Mouse (Mus musculus): ENCODE data around the gene Rtp3. TPM values are rescaled to one million over a fixed set of nuclear protein-coding genes. Genes with fewer than 3 reads are reported as not detected.

The Rtp3 gene
- total RNA-seq, 2 experiments from 2014 or later, result 0.18 to 0.46 TPM

- intact Hi-C loops (cut with DNase I), result loop anchor here (5.0 kb wide), 1 partner anchor 33 kb away; the partner anchor contains the start of gene Fam240a
These were observed 40.3 kb downstream of the Rtp3 start for GRCm38 (mm10) chr9:110950109-110950508.

GRCm38 (mm10) chr9:110948813-110949310 is 41.5 kb downstream of the Rtp3 start:
- intact Hi-C loops (cut with DNase I), result no loop called here
- DNase-seq (ENCODE audit: low spot score in 2 of 2), result no peak

More at GRCm38 (mm10) chr9:110950109-110950508, 40.3 kb downstream of the Rtp3 start:
- DNase-seq (ENCODE audit: low spot score in 2 of 2), result no peak

GRCm38 (mm10) chr9:110947900-110948299 is 42.5 kb downstream of the Rtp3 start:
- DNase-seq (ENCODE audit: low spot score in 2 of 2), result no peak
- intact Hi-C loops (cut with DNase I), result no loop called here

- no peak for DNase-seq (ENCODE audit: low spot score in 2 of 2)
These were observed 43.1 kb downstream of the Rtp3 start for GRCm38 (mm10) chr9:110947261-110947661.

GRCm38 (mm10) chr9:110946548-110947044 is 43.8 kb downstream of the Rtp3 start:
- intact Hi-C loops (cut with DNase I), result no loop called here
- no peak for DNase-seq (ENCODE audit: low spot score in 2 of 2)

More at GRCm38 (mm10) chr9:110947261-110947661, 43.1 kb downstream of the Rtp3 start:
- intact Hi-C loops (cut with DNase I), result no loop called here

GRCm38 (mm10) chr9:110945926-110946325 is 44.5 kb downstream of the Rtp3 start, which contains the start of gene Tdgf1:
Gene Tdgf1, minus strand, starts transcription at chr9:110946158.
- intact Hi-C loops (cut with DNase I), result no loop called here
- no peak for DNase-seq (ENCODE audit: low spot score in 2 of 2)

- DNase-seq (ENCODE audit: low spot score in 2 of 2), result no peak
- intact Hi-C loops (cut with DNase I), result no loop called here
These were observed 45.0 kb downstream of the Rtp3 start for GRCm38 (mm10) chr9:110945343-110945742.

- DNase-seq (ENCODE audit: low spot score in 2 of 2), result no peak
- intact Hi-C loops (cut with DNase I), result no loop called here
These were observed 46.1 kb downstream of the Rtp3 start for GRCm38 (mm10) chr9:110944265-110944664.

- DNase-seq (ENCODE audit: low spot score in 2 of 2), result no peak
- intact Hi-C loops (cut with DNase I), result no loop called here
These were observed 52.6 kb downstream of the Rtp3 start for GRCm38 (mm10) chr9:110937506-110938490.

GRCm38 (mm10) chr9:110935941-110936340 is 54.4 kb downstream of the Rtp3 start:
- intact Hi-C loops (cut with DNase I), result no loop called here

More at GRCm38 (mm10) chr9:110935941-110936340, 54.4 kb downstream of the Rtp3 start:
- no peak for DNase-seq (ENCODE audit: low spot score in 2 of 2)

Other genes with a start within 250 kb of the Rtp3 start
- not detected for gene Myl3, start 248.7 kb downstream of the Rtp3 start, total RNA-seq (2021)
- gene Pth1r, start 243.4 kb downstream of the Rtp3 start, total RNA-seq (2021), result 1 to 10 TPM; 5.5 to 5.9 TPM
- not detected for gene Prss42, start 192.4 kb downstream of the Rtp3 start, total RNA-seq (2021)
- gene Prss44, start 176.6 kb downstream of the Rtp3 start, total RNA-seq (2021), result not detected
- gene Prss43, start 163.9 kb downstream of the Rtp3 start, total RNA-seq (2021), result under 1 TPM in 1 of 2 experiments, not detected in 1; 0.14 TPM
- under 1 TPM; 0.27 to 0.39 TPM for gene Prss45, start 156.0 kb downstream of the Rtp3 start, total RNA-seq (2021)
- gene Prss46, start 146.1 kb downstream of the Rtp3 start, total RNA-seq (2021), result not detected
- gene Prss50, start 132.6 kb downstream of the Rtp3 start, total RNA-seq (2021), result under 1 TPM in 1 of 2 experiments, not detected in 1; 0.71 TPM
- gene Als2cl, start 110.7 kb downstream of the Rtp3 start, total RNA-seq (2021), result 1 to 10 TPM; 8.2 to 10.0 TPM
- 1 to 10 TPM; 2.7 to 4.1 TPM for gene Tmie, start 110.5 kb downstream of the Rtp3 start, total RNA-seq (2021)
- gene Fam240a, start 73.7 kb downstream of the Rtp3 start, total RNA-seq (2021), result not detected
- gene Tdgf1, start 44.4 kb downstream of the Rtp3 start, total RNA-seq (2021), result under 1 TPM in 1 of 2 experiments, not detected in 1; 0.43 TPM
- gene Lrrc2, start 39.0 kb downstream of the Rtp3 start, total RNA-seq (2021), result 1 to 10 TPM in 1 of 2 experiments, under 1 TPM in 1; 0.73 to 2.1 TPM
- not detected for gene Ltf, start 28.7 kb upstream of the Rtp3 start, total RNA-seq (2021)
- gene Ccrl2, start 66.9 kb upstream of the Rtp3 start, total RNA-seq (2021), result 1 to 10 TPM; 1.0 to 1.1 TPM
- 10 to 100 TPM; 38.7 to 42.8 TPM for gene Lrrfip2, start 127.0 kb upstream of the Rtp3 start, total RNA-seq (2021)

Measured in left cerebral cortex, postnatal 25 days (tissue).